Mouse (Mus musculus) kidney, postnatal 14 days (tissue): ENCODE data around the gene Shb.

Source experiments
- DNase-seq: peaks from one replicate; pipeline ENCODE4 v3.0.0; 2022; ENCODE audit warnings: mixed read lengths

Shb gene

GRCm38 (mm10) chr4:45480595-45480994, 51.7 kb downstream of the Shb start:
- no peak for DNase-seq

GRCm38 (mm10) chr4:45479433-45479832, 52.8 kb downstream of the Shb start:
- no peak for DNase-seq

GRCm38 (mm10) chr4:45478178-45478577, 54.1 kb downstream of the Shb start:
- DNase-seq: no peak

GRCm38 (mm10) chr4:45477047-45477446, 55.2 kb downstream of the Shb start:
- DNase-seq: no peak

GRCm38 (mm10) chr4:45474832-45475231, 57.4 kb downstream of the Shb start:
- DNase-seq: no peak

GRCm38 (mm10) chr4:45474131-45474530, 58.1 kb downstream of the Shb start:
- no peak for DNase-seq

- peak; percentile 87 for DNase-seq
Measured at GRCm38 (mm10) chr4:45473129-45473528, 59.1 kb downstream of the Shb start.

- DNase-seq: no peak
Measured at GRCm38 (mm10) chr4:45472706-45473105, 59.6 kb downstream of the Shb start.

GRCm38 (mm10) chr4:45471654-45472556, 60.4 kb downstream of the Shb start:
- DNase-seq: peak; percentile 57

GRCm38 (mm10) chr4:45469057-45469456, 63.2 kb downstream of the Shb start:
- no peak for DNase-seq

GRCm38 (mm10) chr4:45468507-45468906, 63.8 kb downstream of the Shb start:
- no peak for DNase-seq

- DNase-seq: peak; percentile 90
Measured at GRCm38 (mm10) chr4:45467115-45467912, 65.0 kb downstream of the Shb start.

- no peak for DNase-seq
Measured at GRCm38 (mm10) chr4:45464941-45465340, 67.3 kb downstream of the Shb start.

GRCm38 (mm10) chr4:45464528-45464927, 67.7 kb downstream of the Shb start:
- no peak for DNase-seq

GRCm38 (mm10) chr4:45464123-45464522, 68.1 kb downstream of the Shb start:
- no peak for DNase-seq

GRCm38 (mm10) chr4:45462628-45463027, 69.6 kb downstream of the Shb start:
- no peak for DNase-seq

- DNase-seq: peak; percentile 88
Measured at GRCm38 (mm10) chr4:45461661-45462060, 70.6 kb downstream of the Shb start.

GRCm38 (mm10) chr4:45459375-45459774, 72.9 kb downstream of the Shb start:
- DNase-seq: peak; percentile 75

- DNase-seq: no peak
Measured at GRCm38 (mm10) chr4:45457543-45457942, 74.7 kb downstream of the Shb start.

- DNase-seq: no peak
Measured at GRCm38 (mm10) chr4:45455001-45455400, 77.3 kb downstream of the Shb start.

- DNase-seq: peak; percentile 88
Measured at GRCm38 (mm10) chr4:45453271-45453851, 78.9 kb downstream of the Shb start.

- DNase-seq: peak; percentile 83
Measured at GRCm38 (mm10) chr4:45452569-45453111, 79.6 kb downstream of the Shb start.

- no peak for DNase-seq
Measured at GRCm38 (mm10) chr4:45449012-45449411, 83.3 kb downstream of the Shb start.
